Comparison of ENCODE assay signal across 8 mouse cellular contexts in genomic region chr11:119082638-119083599, GRCm38 (mm10). TPM values are rescaled to one million over a fixed set of nuclear protein-coding genes. Genes with fewer than 3 reads are reported as not detected.
A peak's percentile ranks its signal among the peaks of the same experiment; 100 is the strongest.
DNase-seq lines count a peak whose midpoint lies in the region; ATAC-seq and TF ChIP-seq lines count a peak whose summit lies in the region.

No protein-coding gene starts in this region.

- H3K9ac ChIP-seq in intestine, embryonic 14.5 days (ENCODE audit: low read length) = no peak overlapping the region; the same call in 1 of the 2 replicates

- H3K27me3 ChIP-seq in intestine, embryonic 14.5 days (replicated peaks; ENCODE audit: control insufficient read depth, insufficient read depth, low read length) = peaks cover 26% of the 10 kb centered on the region
- H3K27me3 ChIP-seq in small intestine, adult 2 months (ENCODE audit: control insufficient read depth, insufficient read depth, low read length) = peaks cover 7% of the 10 kb centered on the region; the same call in 1 of the 2 replicates

- 31% methylated on average over 20 of the region's 20 CpGs for WGBS in intestine, embryonic 14.5 days
- 51% methylated on average over 20 of the region's 20 CpGs for WGBS in lung, adult 2 months
- WGBS in small intestine, adult 2 months = 38% methylated on average over 20 of the region's 20 CpGs

- no peak for TF ChIP-seq POLR2A in lung, adult 2 months (IDR thresholded peaks at IDR 0.05; ENCODE audit: borderline replicate concordance, extremely low read depth, low read depth, low read length)
- TF ChIP-seq POLR2A in small intestine, adult 2 months (IDR thresholded peaks at IDR 0.05; ENCODE audit: low read depth, low read length) = no peak

- peak overlapping the region; percentile 82 for H3K4me3 ChIP-seq in layer of hippocampus, adult 2 months
- peak overlapping the region; percentile 92; the same call in 1 of the 2 replicates for H3K4me3 ChIP-seq in intestine, embryonic 14.5 days (ENCODE audit: low read depth, low read length)
- no peak overlapping the region for H3K4me3 ChIP-seq in lung, adult 2 months (replicated peaks; ENCODE audit: extremely low read depth, low read depth, low read length)
- H3K4me3 ChIP-seq in small intestine, adult 2 months (ENCODE audit: low read depth, low read length) = peak overlapping the region; percentile 3

- H3K36me3 ChIP-seq in intestine, embryonic 14.5 days (ENCODE audit: control insufficient read depth, insufficient read depth, low read length) = peaks cover 36% of the 10 kb centered on the region
- H3K36me3 ChIP-seq in small intestine, adult 2 months (ENCODE audit: control insufficient read depth, insufficient read depth, low read length) = peaks cover 21% of the 10 kb centered on the region

- DNase-seq in layer of hippocampus, adult 2 months (ENCODE audit: low spot score in 2 of 2) = no peak
- no peak for DNase-seq in layer of hippocampus, adult 9-10 months (ENCODE audit: low spot score)
- DNase-seq in embryo, embryonic 10.5 days (ENCODE audit: low spot score) = peak; percentile 40
- DNase-seq in intestine, embryonic 14.5 days (ENCODE audit: low spot score) = no peak
- peak; percentile 47 for DNase-seq in lung, adult 2 months
- no peak for DNase-seq in ovary, postnatal 36 days (ENCODE audit: low spot score)
- DNase-seq in left cerebral cortex, adult 11 months (ENCODE audit: low spot score) = no peak

- H3K27ac ChIP-seq in layer of hippocampus, adult 2 months = peak overlapping the region; percentile 99
- no peak overlapping the region for H3K27ac ChIP-seq in intestine, embryonic 14.5 days (ENCODE audit: low read depth)
- no peak overlapping the region for H3K27ac ChIP-seq in small intestine, adult 2 months (ENCODE audit: insufficient read depth, low read depth, low read length)

- peak overlapping the region; percentile 93 for H3K4me2 ChIP-seq in intestine, embryonic 14.5 days (ENCODE audit: low read length)

- peaks cover 72% of the 10 kb centered on the region for H3K4me1 ChIP-seq in intestine, embryonic 14.5 days (replicated peaks; ENCODE audit: control insufficient read depth, insufficient read depth, low read length)
- peaks cover 43% of the 10 kb centered on the region for H3K4me1 ChIP-seq in lung, adult 2 months (ENCODE audit: control insufficient read depth, insufficient read depth, low read length)
- H3K4me1 ChIP-seq in small intestine, adult 2 months (ENCODE audit: control insufficient read depth, insufficient read depth, insufficient read length, low read length) = peaks cover 37% of the 10 kb centered on the region

- H3K9me3 ChIP-seq in intestine, embryonic 14.5 days (ENCODE audit: control insufficient read depth, low read length) = no peaks in the 10 kb centered on the region

- no peak for TF ChIP-seq CTCF in layer of hippocampus, adult 2 months (conservative IDR thresholded peaks at IDR 0.05)
- no peak for TF ChIP-seq CTCF in lung, adult 2 months (IDR thresholded peaks at IDR 0.05; ENCODE audit: insufficient read depth, low read length)
- no peak for TF ChIP-seq CTCF in small intestine, adult 2 months (IDR thresholded peaks at IDR 0.05; ENCODE audit: extremely low read depth, insufficient read length, insufficient replicate concordance, low read depth, low read length)

- ATAC-seq in intestine, embryonic 14.5 days (replicated peaks; ENCODE audit: low FRiP score, low TSS enrichment, low read depth) = no peak

RNA-seq across cellular contexts. Expression of gene Cbx4, which starts 3.1 kb away (rescaled TPM):
- 10 to 100 TPM; 53.7 to 60.4 TPM for total RNA-seq in layer of hippocampus, adult 2 months (2021)
- polyA plus RNA-seq in intestine, embryonic 14.5 days (2014; fragmentation: Nextera tagmentation; extraction: Ambion mirVana) = 9.9 and 10.5 TPM in 2 replicates
- polyA plus RNA-seq in lung, adult 2 months (2012; rRNA removed) = 16.2 and 16.8 TPM in 2 replicates
- polyA plus RNA-seq in small intestine, adult 2 months (2012; rRNA removed) = 4.2 and 7.6 TPM in 2 replicates

RNA-seq across cellular contexts. Expression of gene Cbx8, which starts 42.1 kb away (rescaled TPM):
- 10 to 100 TPM; 10.2 to 11.3 TPM for total RNA-seq in layer of hippocampus, adult 2 months (2021)
- 7.7 and 11.4 TPM in 2 replicates for polyA plus RNA-seq in intestine, embryonic 14.5 days (2014; fragmentation: Nextera tagmentation; extraction: Ambion mirVana)
- 3.8 and 3.9 TPM in 2 replicates for polyA plus RNA-seq in lung, adult 2 months (2012; rRNA removed)
- polyA plus RNA-seq in small intestine, adult 2 months (2012; rRNA removed) = 4.4 and 4.7 TPM in 2 replicates

Comparison
In these comparisons a context has a peak if more than half of its experiments do, and no peak if none do; other contexts are left out.
1. DNase-seq: peak in embryo, embryonic 10.5 days (single experiment) and lung, adult 2 months (single experiment); none in layer of hippocampus, adult 2 months (0 of 2), layer of hippocampus, adult 9-10 months (single experiment), intestine, embryonic 14.5 days (single experiment), ovary, postnatal 36 days (single experiment) and left cerebral cortex, adult 11 months (single experiment).